Mouse (Mus musculus) mouse trophoblast stem cell (cell line): ENCODE data around the gene Dlk2.

Experiments
- in situ Hi-C, 2 experiments: fragments of 300-500 bp; cut with MseI, MboI; formaldehyde crosslinking; loops; 2 replicates in 1 of 2; 3 replicates in 1 of 2; pipeline ENCODE4 v1.15.1; 2025

Dlk2 gene

DNA sequence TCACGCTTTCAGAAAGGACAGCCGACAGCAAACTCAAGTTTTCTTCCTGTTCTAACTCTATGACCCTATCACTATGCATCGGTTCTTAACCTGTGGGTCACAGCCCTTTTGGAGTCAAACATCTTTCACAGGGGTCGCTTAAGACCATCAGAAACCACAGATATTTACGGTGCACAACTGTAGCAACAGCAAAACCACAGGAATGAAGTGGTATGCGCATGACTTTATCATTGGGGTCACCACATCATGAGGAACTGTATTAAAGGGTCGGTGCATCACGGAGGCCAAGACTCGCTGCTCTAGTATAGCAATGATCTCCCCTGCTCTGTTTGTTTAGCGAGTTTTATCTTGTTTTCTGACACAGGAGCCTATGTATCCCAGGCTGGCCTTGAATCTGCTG is 18.6 kb downstream of the Dlk2 start:
- in situ Hi-C loops: no loop called here

GRCm38 (mm10) chr17:46320492-46320891 is 23.3 kb downstream of the Dlk2 start:
- in situ Hi-C loops: no loop called here

DNA sequence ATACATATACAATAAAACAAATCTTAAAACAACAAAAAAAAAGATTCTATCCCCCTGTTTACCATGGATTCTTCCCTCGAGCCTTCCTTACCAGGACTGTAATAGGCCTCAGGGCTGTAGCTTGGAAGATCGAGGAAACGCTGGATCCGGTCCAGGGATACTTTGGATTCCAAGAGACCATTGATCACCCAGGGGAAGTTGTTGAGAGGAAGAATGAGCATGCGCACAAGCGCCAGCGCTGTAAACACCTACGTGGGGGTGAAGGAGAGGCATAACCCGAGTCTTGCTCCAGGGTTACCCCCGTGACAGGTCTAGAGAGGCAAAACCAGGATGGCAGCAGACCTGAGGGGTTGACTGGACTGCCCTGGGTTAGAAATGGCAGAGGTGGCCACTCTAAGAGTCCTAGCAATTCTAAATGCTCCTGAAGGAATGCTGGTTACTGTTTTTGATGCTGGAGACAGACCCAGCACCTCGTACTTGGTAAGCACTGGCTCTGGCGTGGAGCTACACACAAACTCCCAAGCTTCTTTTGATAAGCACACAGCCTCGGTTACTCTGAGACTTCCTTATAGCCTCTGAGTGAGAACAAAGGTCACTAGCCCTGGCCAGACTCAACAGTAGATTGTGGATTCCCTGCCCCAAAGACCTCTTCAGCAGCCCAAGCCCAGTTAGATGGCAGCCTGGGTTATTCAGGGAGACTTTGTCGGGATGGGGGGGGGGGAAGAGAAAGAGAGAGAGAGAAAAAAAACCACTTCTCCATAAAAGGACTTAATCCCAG is 25.0 kb downstream of the Dlk2 start:
- in situ Hi-C loops: no loop called here

- in situ Hi-C loops: no loop called here
These were observed 30.2 kb downstream of the Dlk2 start for GRCm38 (mm10) chr17:46327413-46327905.

DNA sequence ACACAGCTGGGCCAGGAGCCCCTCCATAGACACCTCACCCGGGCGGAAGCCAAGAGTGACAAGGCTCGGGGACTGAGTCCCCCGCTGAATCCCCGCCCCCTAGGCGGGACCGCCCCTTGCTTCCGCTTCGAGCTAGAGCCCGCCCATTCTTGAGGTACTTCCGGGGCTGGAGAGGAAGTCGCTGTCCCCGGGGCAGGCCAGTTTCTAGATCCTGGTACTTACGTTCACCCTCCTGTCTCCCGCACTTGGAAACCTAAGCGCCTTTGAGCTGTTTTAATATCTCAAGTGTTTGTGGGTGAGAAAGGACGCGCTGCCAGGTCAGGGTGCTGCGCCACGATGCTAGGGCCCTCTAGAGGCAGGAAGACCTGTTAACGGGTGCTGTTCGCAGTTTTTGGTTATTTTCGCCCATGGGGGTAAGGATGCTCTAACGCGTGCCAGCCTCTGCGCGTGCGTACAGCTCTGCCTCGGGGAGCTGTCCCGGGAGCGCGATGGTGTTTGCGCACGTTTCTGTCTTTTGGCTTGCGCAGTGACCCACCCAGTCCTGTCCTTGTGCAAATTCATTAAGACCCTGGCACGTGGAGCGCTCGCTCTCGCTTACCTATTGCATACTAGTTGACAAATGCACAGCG is 30.8 kb downstream of the Dlk2 start, which contains the start of gene Abcc10:
Abcc10 (minus strand) TSS at position 447 of the 629 bp plus-strand sequence.
- in situ Hi-C loops: no loop called here

DNA sequence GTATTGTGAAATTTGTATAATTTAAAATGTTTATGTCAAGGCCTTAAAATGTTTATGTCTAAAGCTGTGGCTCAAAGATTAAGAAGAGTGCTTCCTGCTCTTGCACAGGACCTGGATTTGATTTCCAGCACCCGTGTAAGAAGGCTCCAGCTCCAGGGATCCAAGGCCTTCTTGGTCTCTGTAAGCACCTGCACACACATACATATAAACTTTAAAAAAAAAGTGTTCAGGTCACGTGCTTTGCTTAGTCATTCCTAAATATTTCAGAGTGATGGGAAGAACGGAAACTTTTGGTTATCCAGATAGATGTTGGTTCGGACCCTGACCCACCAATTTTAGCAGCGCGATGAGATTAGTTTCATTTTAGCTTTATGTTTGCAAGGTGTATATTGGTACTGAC is 31.5 kb downstream of the Dlk2 start:
- in situ Hi-C loops: no loop called here

GRCm38 (mm10) chr17:46336475-46336874 is 39.3 kb downstream of the Dlk2 start:
- in situ Hi-C loops: loop anchor here in 1 of 2 experiments (5.0 kb wide), 1 partner anchor 41 kb away; no protein-coding TSS in a partner anchor

DNA sequence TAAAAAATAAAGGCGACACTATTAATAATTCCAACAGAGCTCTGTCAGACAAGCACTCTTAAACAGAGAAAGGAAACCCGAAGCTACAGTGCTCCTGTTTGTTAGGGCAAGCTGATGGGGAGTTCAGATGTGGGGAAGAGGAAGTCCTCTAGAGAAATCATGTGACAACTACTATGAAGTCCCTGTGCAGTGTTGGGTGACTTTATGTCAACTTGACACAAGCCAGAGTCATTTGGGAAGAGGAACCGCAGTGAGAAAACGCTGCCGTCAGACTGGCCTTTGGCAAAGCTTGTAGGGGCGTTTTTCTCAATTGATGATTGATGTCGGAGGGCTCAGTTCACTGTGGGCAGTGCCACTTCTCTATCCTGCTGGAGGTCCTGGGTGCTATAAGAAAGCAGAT is 44.0 kb downstream of the Dlk2 start:
- in situ Hi-C loops: no loop called here

DNA sequence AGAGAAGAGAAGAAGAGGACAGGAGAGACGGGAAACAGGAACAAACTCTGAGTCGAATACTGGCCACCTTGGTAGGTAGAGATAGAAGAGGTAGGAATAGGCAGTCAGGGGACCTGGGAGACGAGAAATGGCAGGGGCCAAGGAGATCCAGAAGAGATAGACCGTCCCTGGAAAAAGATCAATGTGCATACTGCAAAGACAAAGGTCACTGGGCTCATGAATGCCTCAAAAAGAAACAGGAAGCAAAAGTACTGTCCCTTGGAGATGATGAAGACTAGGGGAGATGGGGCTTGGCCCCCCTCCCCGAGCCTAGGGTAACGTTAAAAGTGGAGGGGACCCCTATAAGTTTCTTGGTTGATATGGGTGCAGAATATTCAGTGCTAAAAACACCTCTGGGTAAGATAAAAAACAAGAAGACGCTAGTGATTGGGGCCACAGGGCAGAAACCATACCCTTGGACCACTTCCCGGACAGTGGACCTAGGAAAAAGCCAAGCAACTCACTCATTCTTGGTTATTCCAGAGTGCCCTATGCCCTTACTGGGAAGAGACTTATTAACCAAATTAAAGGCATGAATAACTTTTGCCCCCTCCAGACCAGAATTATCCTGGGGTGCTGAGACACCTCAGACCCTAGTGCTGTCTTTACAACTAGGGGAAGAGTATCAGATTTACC is 53.9 kb downstream of the Dlk2 start:
- in situ Hi-C loops: no loop called here
